Mouse (Mus musculus) common myeloid progenitor, adult 5-6 weeks (primary cell): ENCODE measurements around the gene Safb2. TPM values are rescaled to one million over a fixed set of nuclear protein-coding genes. Genes with fewer than 3 reads are reported as not detected.

ENCODE experiments used
- ATAC-seq: replicated peaks from 2 replicates; pipeline ENCODE4 v1.8.0; 2016; ENCODE audit warnings: low read depth, mild to moderate bottlenecking, moderate TSS enrichment, inconsistent platforms; ENCODE audit not compliant: poor library complexity, severe bottlenecking
- total RNA-seq: library from RNA; stranded (forward); fragments of 200-1000, 187-1606 nt; gene quantifications from 2 replicates; pipeline ENCODE4 v1.2.3, GENCODE M21; 2017

The Safb2 gene
- total RNA-seq, 1 experiment from 2014 or later, result 99.4 TPM

- no peak for ATAC-seq
Measured at GRCm38 (mm10) chr17:56566918-56567317, 17.5 kb downstream of the Safb2 start.

GRCm38 (mm10) chr17:56566293-56566692 lies 18.1 kb downstream of the Safb2 start:
- ATAC-seq, result no peak

GRCm38 (mm10) chr17:56561866-56562265 lies 22.5 kb downstream of the Safb2 start:
- ATAC-seq, result no peak

- no peak for ATAC-seq
Measured at GRCm38 (mm10) chr17:56560131-56560530, 24.3 kb downstream of the Safb2 start.

GRCm38 (mm10) chr17:56559386-56559785 lies 25.0 kb downstream of the Safb2 start:
- ATAC-seq, result no peak

- ATAC-seq, result peak; percentile 60
Measured at GRCm38 (mm10) chr17:56558448-56558847, 25.9 kb downstream of the Safb2 start.

GRCm38 (mm10) chr17:56554122-56554551 lies 30.2 kb downstream of the Safb2 start, which contains the start of gene Gm20219:
Gene Gm20219 (minus strand): TSS chr17:56554387.
- ATAC-seq, result no peak

GRCm38 (mm10) chr17:56552781-56553363 lies 31.5 kb downstream of the Safb2 start:
- peak; percentile 79 for ATAC-seq

GRCm38 (mm10) chr17:56551841-56552581 lies 32.4 kb downstream of the Safb2 start:
- ATAC-seq, result no peak

GRCm38 (mm10) chr17:56550784-56551475 lies 33.5 kb downstream of the Safb2 start:
- ATAC-seq, result no peak

- no peak for ATAC-seq
Measured at GRCm38 (mm10) chr17:56548605-56549105, 35.7 kb downstream of the Safb2 start.

- ATAC-seq, result no peak
Measured at GRCm38 (mm10) chr17:56547846-56548604, 36.4 kb downstream of the Safb2 start.

- no peak for ATAC-seq
Measured at GRCm38 (mm10) chr17:56547116-56547845, 37.1 kb downstream of the Safb2 start.

GRCm38 (mm10) chr17:56546576-56546975 lies 37.8 kb downstream of the Safb2 start:
- ATAC-seq, result no peak

- 0 out of 2 replicates have a peak, but pooled peaks have one; percentile 43 for ATAC-seq
Measured at GRCm38 (mm10) chr17:56545945-56546344, 38.4 kb downstream of the Safb2 start.

- ATAC-seq, result no peak
Measured at GRCm38 (mm10) chr17:56544699-56545387, 39.5 kb downstream of the Safb2 start.

- ATAC-seq, result 0 out of 2 replicates have a peak, but pooled peaks have one; percentile 15
Measured at GRCm38 (mm10) chr17:56543684-56544224, 40.6 kb downstream of the Safb2 start.

GRCm38 (mm10) chr17:56542736-56543135 lies 41.6 kb downstream of the Safb2 start:
- ATAC-seq, result no peak
